Mouse (Mus musculus) erythroblast, embryonic 14.5 days (primary cell): ENCODE results near the gene Setd7. TPM values are rescaled to one million over a fixed set of nuclear protein-coding genes. Genes with fewer than 3 reads are reported as not detected.
"Not testable (repeated sequence)": the region's sequence is repeated elsewhere in the genome, so short reads cannot be mapped to it uniquely, and the experiment has no call there.

Experiments
- H3K27me3 ChIP-seq: 2 replicates; pipeline ENCODE4 v1.6.1; 2012; ENCODE audit warnings: inconsistent platforms; ENCODE audit not compliant: control insufficient read depth
- H3K36me3 ChIP-seq: 2 replicates; pipeline ENCODE4 v1.6.1; 2012; ENCODE audit warnings: mild to moderate bottlenecking, inconsistent platforms; ENCODE audit not compliant: control insufficient read depth
- H3K4me1 ChIP-seq: 2 replicates; pipeline ENCODE4 v1.6.1; 2012; ENCODE audit warnings: inconsistent platforms; ENCODE audit not compliant: control insufficient read depth
- H3K4me3 ChIP-seq: replicated peaks from 2 replicates; pipeline ENCODE3; 2012; ENCODE audit warnings: moderate library complexity, mild to moderate bottlenecking, inconsistent platforms
- H3K9me3 ChIP-seq: 2 replicates; pipeline ENCODE4 v1.6.1; 2012; ENCODE audit warnings: low read length, inconsistent platforms, mixed read lengths; ENCODE audit not compliant: control insufficient read depth
- GATA1 ChIP-seq: IDR thresholded peaks from 2 replicates; pipeline ENCODE4 v1.6.1; 2012; ENCODE audit warnings: low read length, inconsistent platforms, mixed read lengths
- TAL1 ChIP-seq: IDR thresholded peaks from 3 replicates; pipeline ENCODE4 v1.6.1; 2012; ENCODE audit warnings: low read length, inconsistent platforms, mixed read lengths
- polyA plus RNA-seq: library from polyadenylated mRNA; stranded (reverse); fragments of >175 nt; gene quantifications from 2 replicates; pipeline ENCODE4 v1.2.3, GENCODE M21; 2012

The Setd7 gene
- polyA plus RNA-seq, 1 experiment = 0.02 TPM

- Histone ChIP-seq H3K4me3 (no peak overlapping the region), H3K4me1 (no peaks in the 10 kb centered on the region), H3K27me3 (no peaks in the 10 kb centered on the region), H3K36me3 (no peaks in the 10 kb centered on the region), H3K9me3 (no peaks in the 10 kb centered on the region)
- TF ChIP-seq TAL1 (no peak), GATA1 (no peak)
These were observed 27.1 kb upstream of the Setd7 start for GRCm38 (mm10) chr3:51587697-51588262.

GRCm38 (mm10) chr3:51583574-51584391 is 23.1 kb upstream of the Setd7 start:
- no peak for TF ChIP-seq TAL1
- no peak for TF ChIP-seq GATA1
- no peaks in the 10 kb centered on the region for H3K9me3 ChIP-seq
- H3K36me3 ChIP-seq = no peaks in the 10 kb centered on the region
- no peaks in the 10 kb centered on the region for H3K27me3 ChIP-seq
- H3K4me3 ChIP-seq = no peak overlapping the region
- no peaks in the 10 kb centered on the region for H3K4me1 ChIP-seq

GRCm38 (mm10) chr3:51579243-51579642 is 18.6 kb upstream of the Setd7 start:
- H3K4me1 ChIP-seq, H3K9me3 ChIP-seq, H3K27me3 ChIP-seq, H3K4me3 ChIP-seq, H3K36me3 ChIP-seq: not testable (repeated sequence)

- no peak overlapping the region for H3K4me3 ChIP-seq
- H3K36me3 ChIP-seq = no peaks in the 10 kb centered on the region
- no peaks in the 10 kb centered on the region for H3K4me1 ChIP-seq
- no peaks in the 10 kb centered on the region for H3K9me3 ChIP-seq
- H3K27me3 ChIP-seq = no peaks in the 10 kb centered on the region
- TF ChIP-seq TAL1 = no peak
- no peak for TF ChIP-seq GATA1
These were observed 17.4 kb upstream of the Setd7 start for GRCm38 (mm10) chr3:51577816-51578749.

GRCm38 (mm10) chr3:51577359-51577758 is 16.7 kb upstream of the Setd7 start:
- no peaks in the 10 kb centered on the region for H3K36me3 ChIP-seq
- no peaks in the 10 kb centered on the region for H3K4me1 ChIP-seq
- H3K27me3 ChIP-seq = no peaks in the 10 kb centered on the region
- no peak for TF ChIP-seq GATA1
- TF ChIP-seq TAL1 = no peak
- no peak overlapping the region for H3K4me3 ChIP-seq
- no peaks in the 10 kb centered on the region for H3K9me3 ChIP-seq

GRCm38 (mm10) chr3:51573915-51574314 is 13.2 kb upstream of the Setd7 start:
- Histone ChIP-seq H3K4me3 (no peak overlapping the region), H3K27me3 (no peaks in the 10 kb centered on the region), H3K36me3 (no peaks in the 10 kb centered on the region), H3K9me3 (no peaks in the 10 kb centered on the region), H3K4me1 (no peaks in the 10 kb centered on the region)
- TF ChIP-seq GATA1 = no peak
- no peak for TF ChIP-seq TAL1

GRCm38 (mm10) chr3:51570200-51570599 is 9.5 kb upstream of the Setd7 start:
- Histone ChIP-seq H3K4me1 (no peaks in the 10 kb centered on the region), H3K4me3 (no peak overlapping the region), H3K27me3 (peaks cover 4% of the 10 kb centered on the region; the same call in 1 of the 2 replicates), H3K36me3 (no peaks in the 10 kb centered on the region), H3K9me3 (no peaks in the 10 kb centered on the region)
- TF ChIP-seq TAL1 = no peak
- no peak for TF ChIP-seq GATA1

- H3K27me3 ChIP-seq = peaks cover 40% of the 10 kb centered on the region
- H3K4me1 ChIP-seq = peaks cover 22% of the 10 kb centered on the region
- H3K9me3 ChIP-seq = no peaks in the 10 kb centered on the region
- TF ChIP-seq TAL1 (no peak), GATA1 (no peak)
- H3K4me3 ChIP-seq = no peak overlapping the region
- H3K36me3 ChIP-seq = no peaks in the 10 kb centered on the region
These were observed 1.3 kb upstream of the Setd7 start for GRCm38 (mm10) chr3:51561993-51562385.
